Mouse (Mus musculus) cortical plate, adult 2 months (tissue): ENCODE measurements around the gene Spag7. TPM values are rescaled to one million over a fixed set of nuclear protein-coding genes. Genes with fewer than 3 reads are reported as not detected.

ENCODE experiments used
- H3K27ac ChIP-seq: fragments of 200-500 bp; 2 replicates; pipeline ENCODE4 v1.5.1; 2012; ENCODE audit warnings: low read length, control low read depth, inconsistent platforms; ENCODE audit not compliant: insufficient read depth
- H3K4me1 ChIP-seq: fragments of 200-500 bp; 2 replicates; pipeline ENCODE4 v1.6.1; 2011; ENCODE audit warnings: low read length; ENCODE audit not compliant: control insufficient read depth, insufficient read depth
- H3K4me3 ChIP-seq: fragments of 200-500 bp; 2 replicates; pipeline ENCODE4 v1.5.1; 2011; ENCODE audit warnings: mild to moderate bottlenecking, low read length, control low read depth; ENCODE audit not compliant: insufficient read depth
- CTCF ChIP-seq: fragments of 200-500 bp; IDR thresholded peaks from 2 replicates; pipeline ENCODE4 v1.5.1; 2011; ENCODE audit warnings: mild to moderate bottlenecking, control low read depth, low read length; ENCODE audit not compliant: insufficient read depth; ENCODE audit errors: extremely low read depth
- POLR2A ChIP-seq: fragments of 200-500 bp; IDR thresholded peaks from 2 replicates; pipeline ENCODE4 v1.6.1; 2011; ENCODE audit warnings: mild to moderate bottlenecking, low read length, control low read depth; ENCODE audit not compliant: insufficient read depth; ENCODE audit errors: extremely low read depth
- polyA plus RNA-seq: library from polyadenylated mRNA; depleted of rRNA; stranded (reverse); fragments of >200 nt; gene quantifications from 2 replicates; pipeline ENCODE4 v1.2.3, GENCODE M21; 2012

Gene Spag7
- polyA plus RNA-seq, 1 experiment: 74.5 TPM

- Histone ChIP-seq H3K27ac (0 out of 2 replicates have a peak overlapping the region, but pooled peaks have one; percentile 25), H3K4me3 (no peak overlapping the region), H3K4me1 (peaks cover 8% of the 10 kb centered on the region)
- TF ChIP-seq CTCF: no peak
- TF ChIP-seq POLR2A: peak; percentile 13; the same call in 1 of the 2 replicates
These were observed 14.4 kb upstream of the Spag7 start for GRCm38 (mm10) chr11:70683640-70684039.

DNA sequence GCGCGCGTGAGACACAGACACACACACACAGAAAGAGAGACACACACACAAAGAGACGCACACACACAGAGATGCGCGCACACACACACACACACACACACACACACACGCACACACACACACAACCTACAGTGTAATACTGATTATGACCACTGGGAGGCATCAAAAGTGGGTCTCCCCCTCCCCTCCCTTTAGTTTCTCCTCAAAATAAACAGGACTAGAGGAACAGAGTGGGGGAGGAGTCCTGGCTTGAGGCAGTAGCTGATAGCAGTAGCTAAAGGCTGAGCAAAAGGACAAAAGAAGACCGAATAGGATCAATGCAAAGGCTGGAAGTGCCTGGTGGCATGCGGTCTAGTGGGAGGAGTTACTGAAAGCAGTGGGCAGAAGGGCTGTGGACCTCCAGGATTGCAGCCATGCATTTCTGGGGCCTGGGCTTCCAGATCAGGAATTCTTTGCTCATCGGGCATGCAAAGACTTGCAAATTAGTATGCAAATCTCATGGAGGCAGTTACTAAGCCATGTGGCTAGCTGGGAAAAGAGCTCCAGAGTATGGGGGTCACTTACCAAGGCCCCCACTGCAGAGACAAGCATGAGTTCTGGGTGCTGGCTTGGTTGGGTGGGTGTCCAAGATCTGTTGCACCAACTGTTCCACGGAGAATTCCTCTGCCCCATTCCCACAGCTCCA is 12.8 kb upstream of the Spag7 start:
- H3K4me3 ChIP-seq: no peak overlapping the region
- H3K4me1 ChIP-seq: peaks cover 5% of the 10 kb centered on the region
- H3K27ac ChIP-seq: no peak overlapping the region
- TF ChIP-seq CTCF (peak; percentile 55), POLR2A (no peak)

- Histone ChIP-seq H3K4me1 (peaks cover 5% of the 10 kb centered on the region), H3K4me3 (no peak overlapping the region), H3K27ac (no peak overlapping the region)
- TF ChIP-seq CTCF (no peak), POLR2A (no peak)
These were observed 12.0 kb upstream of the Spag7 start for GRCm38 (mm10) chr11:70681170-70681569.

DNA sequence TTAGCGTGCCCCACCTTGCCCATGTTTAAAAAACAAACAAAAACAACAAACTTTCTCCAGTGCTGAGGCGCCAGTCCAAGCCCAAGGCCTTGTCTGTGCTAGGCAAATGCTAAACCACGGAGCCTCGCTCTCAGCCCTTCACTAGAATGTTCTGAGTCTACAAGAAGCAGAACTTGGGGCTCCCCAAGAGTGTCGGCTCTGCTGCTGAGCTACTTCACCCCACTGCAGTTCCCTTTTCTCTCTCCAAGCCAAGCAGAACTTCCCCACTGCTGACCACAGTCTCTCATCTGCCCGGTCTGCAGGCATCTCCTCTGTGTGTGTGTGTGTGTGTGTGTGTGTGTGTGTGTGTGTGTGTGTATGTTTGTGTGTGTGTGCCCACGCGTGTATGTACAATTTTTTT is 10.7 kb upstream of the Spag7 start:
- Histone ChIP-seq H3K4me3 (no peak overlapping the region), H3K27ac (no peak overlapping the region), H3K4me1 (peaks cover 5% of the 10 kb centered on the region)
- no peak for TF ChIP-seq POLR2A
- TF ChIP-seq CTCF: no peak

GRCm38 (mm10) chr11:70679361-70679760 is 10.1 kb upstream of the Spag7 start:
- Histone ChIP-seq H3K4me1 (peaks cover 5% of the 10 kb centered on the region), H3K4me3 (no peak overlapping the region), H3K27ac (no peak overlapping the region)
- TF ChIP-seq CTCF: no peak
- no peak for TF ChIP-seq POLR2A

DNA sequence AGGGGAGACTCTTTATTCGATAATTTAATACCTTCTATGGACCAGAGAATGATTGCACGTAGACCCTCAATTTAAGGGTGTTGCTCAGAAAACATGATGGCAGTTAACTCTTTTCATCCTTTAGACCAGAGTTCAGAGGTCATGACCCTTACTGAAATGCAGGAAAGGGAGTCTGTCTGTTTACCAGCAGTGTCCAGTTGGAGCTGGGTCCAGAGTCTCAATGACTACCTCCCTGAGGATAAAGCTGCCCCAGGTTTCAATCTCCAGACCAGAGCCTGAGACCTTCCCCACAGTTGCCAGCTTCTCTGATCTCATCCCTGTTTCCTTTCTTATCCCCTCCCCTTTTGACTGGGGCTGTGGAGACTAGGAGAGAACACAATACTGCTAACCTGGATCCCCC is 9.4 kb upstream of the Spag7 start:
- TF ChIP-seq POLR2A (no peak), CTCF (no peak)
- H3K27ac ChIP-seq: no peak overlapping the region

DNA sequence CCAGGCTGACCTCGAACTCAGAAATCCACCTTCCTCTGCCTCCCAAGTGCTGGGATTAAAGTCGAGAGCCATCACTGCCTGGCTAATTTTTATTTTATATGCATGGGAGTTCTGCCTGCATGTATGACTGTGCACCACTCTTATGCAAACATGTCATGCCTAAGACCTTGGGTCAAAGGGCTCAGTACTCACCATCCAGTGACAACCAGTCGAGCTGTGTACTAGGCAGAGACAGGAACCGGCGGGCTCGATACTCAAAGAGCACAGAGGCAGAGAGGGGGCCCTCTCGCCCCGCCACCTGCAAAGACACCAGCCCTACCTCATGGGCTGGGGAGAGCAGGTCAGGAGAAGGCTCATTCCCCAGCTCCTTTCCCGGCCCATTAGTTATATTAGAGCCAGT is 8.9 kb upstream of the Spag7 start:
- TF ChIP-seq POLR2A: no peak
- no peak for TF ChIP-seq CTCF
- H3K4me1 ChIP-seq: peaks cover 5% of the 10 kb centered on the region
- H3K27ac ChIP-seq: no peak overlapping the region
- H3K4me3 ChIP-seq: no peak overlapping the region

More for the DNA sequence above, 9.4 kb upstream of the Spag7 start:
- Histone ChIP-seq H3K4me3 (no peak overlapping the region), H3K4me1 (peaks cover 5% of the 10 kb centered on the region)

GRCm38 (mm10) chr11:70674501-70674900 is 5.3 kb upstream of the Spag7 start:
- TF ChIP-seq CTCF (no peak), POLR2A (no peak)
- no peak overlapping the region for H3K4me3 ChIP-seq
- H3K4me1 ChIP-seq: no peaks in the 10 kb centered on the region
- H3K27ac ChIP-seq: no peak overlapping the region

DNA sequence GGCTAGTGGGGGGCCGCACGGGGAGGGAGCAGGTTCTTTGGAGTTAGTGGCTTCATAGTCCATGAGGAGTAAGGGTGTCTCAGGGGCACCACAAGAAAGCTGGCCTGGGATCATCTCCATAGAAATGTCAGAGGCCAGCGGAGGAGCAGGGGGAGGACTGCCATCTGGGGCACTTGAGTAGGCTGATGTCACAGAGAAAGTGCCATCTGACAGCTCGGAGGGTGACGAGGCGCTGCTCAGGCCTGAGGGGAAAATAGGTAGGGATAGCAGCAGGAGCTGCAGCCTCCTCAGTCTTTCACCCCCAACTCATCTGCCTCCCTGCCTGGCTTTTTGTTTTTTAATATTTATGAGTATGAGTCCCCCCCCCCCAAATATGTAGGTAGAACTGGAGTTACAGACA is 4.8 kb upstream of the Spag7 start:
- Histone ChIP-seq H3K4me1 (no peaks in the 10 kb centered on the region), H3K4me3 (no peak overlapping the region), H3K27ac (no peak overlapping the region)
- TF ChIP-seq CTCF: no peak
- TF ChIP-seq POLR2A: no peak

- Histone ChIP-seq H3K4me1 (no peaks in the 10 kb centered on the region), H3K4me3 (no peak overlapping the region), H3K27ac (no peak overlapping the region)
- no peak for TF ChIP-seq CTCF
- TF ChIP-seq POLR2A: no peak
These were observed 2.3 kb upstream of the Spag7 start for GRCm38 (mm10) chr11:70671333-70672047.
